Mouse (Mus musculus) liver, postnatal 0 days (tissue): ENCODE results near the gene Ncoa7.
"Not testable (repeated sequence)": the region's sequence is repeated elsewhere in the genome, so short reads cannot be mapped to it uniquely, and the experiment has no call there.

Source experiments
- CTCF ChIP-seq: sonication (generic); IDR thresholded peaks from 2 replicates; pipeline ENCODE4 v1.5.1; 2016; ENCODE audit warnings: antibody characterized with exemption, low read depth
- EP300 ChIP-seq: IDR thresholded peaks from 2 replicates; pipeline ENCODE4 v1.6.1; 2016; ENCODE audit warnings: antibody characterized with exemption, low read depth, mild to moderate bottlenecking

- not testable (repeated sequence) for TF ChIP-seq CTCF, EP300
These were observed 166.5 kb downstream of the Ncoa7 start for GRCm38 (mm10) chr10:30636474-30637154.
